In the genomic region with DNA sequence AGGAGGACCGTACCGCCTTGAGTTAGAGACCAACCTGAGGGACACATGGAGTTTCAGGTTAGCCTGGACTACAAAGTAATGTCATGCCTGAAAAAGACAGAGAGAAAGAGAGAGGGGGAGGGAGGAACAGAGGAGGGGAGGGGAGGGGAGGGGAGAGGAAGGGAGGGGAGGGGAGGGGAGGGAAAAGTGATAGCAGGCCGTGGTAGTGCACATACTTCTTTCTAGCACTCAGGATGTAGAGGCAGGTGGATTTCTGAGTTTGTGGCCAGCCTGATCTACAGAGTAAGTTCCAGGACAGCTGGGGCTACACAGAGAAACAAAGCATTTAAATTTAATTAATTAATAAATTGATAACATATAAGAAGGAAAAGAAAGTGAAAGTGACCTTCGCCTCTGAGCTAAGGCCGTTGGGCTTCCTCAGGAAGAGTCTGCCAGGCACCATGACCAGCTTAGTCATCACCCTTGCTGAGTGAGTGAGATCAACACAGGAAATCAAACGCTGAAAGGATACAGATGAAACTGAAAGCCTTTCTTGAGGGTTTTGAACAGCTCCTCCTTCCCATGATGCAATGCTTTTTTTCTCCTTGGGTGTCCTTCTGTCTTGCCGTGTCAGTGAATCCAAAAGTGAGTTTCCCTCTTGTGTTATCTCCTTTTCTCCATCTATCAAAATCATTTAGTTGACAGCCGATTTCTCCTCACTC, we compare ENCODE assay signal across 9 mouse cellular contexts. TPM values are rescaled to one million over a fixed set of nuclear protein-coding genes. Genes with fewer than 3 reads are reported as not detected.
DNase-seq lines count a peak whose midpoint lies in the region; ATAC-seq and TF ChIP-seq lines count a peak whose summit lies in the region.
"Had no signal": no experiment of that assay in that cellular context is flagged by ENCODE, and none has a peak within 500 bp of the region (broad histone marks: within the 10 kb centered on the region; RNA-seq: fewer than 3 reads in every experiment).

No protein-coding gene starts in this region.

- H3K9ac ChIP-seq in lung, embryonic 14.5 days = no peak overlapping the region
- H3K9ac ChIP-seq in liver, embryonic 15.5 days = no peak overlapping the region
- H3K9ac ChIP-seq in forebrain, embryonic 14.5 days (ENCODE audit: low read length) = no peak overlapping the region
- no peak overlapping the region for H3K9ac ChIP-seq in hindbrain, embryonic 14.5 days

- H3K27ac ChIP-seq in lung, embryonic 14.5 days (ENCODE audit: low read depth) = no peak overlapping the region
- H3K27ac ChIP-seq in liver, embryonic 15.5 days (replicated peaks) = no peak overlapping the region
- H3K27ac ChIP-seq in forebrain, embryonic 14.5 days (ENCODE audit: low read depth, low read length) = no peak overlapping the region
- no peak overlapping the region for H3K27ac ChIP-seq in hindbrain, embryonic 14.5 days
- H3K27ac ChIP-seq in limb, embryonic 10.5 days = no peak overlapping the region

- 57% methylated on average over 8 of the region's 8 CpGs for WGBS in lung, embryonic 14.5 days
- WGBS in liver, embryonic 15.5 days (ENCODE audit: insufficient replicate concordance) = 23% methylated on average over 8 of the region's 8 CpGs
- 83% methylated on average over 8 of the region's 8 CpGs for WGBS in forebrain, embryonic 14.5 days
- 79% methylated on average over 8 of the region's 8 CpGs for WGBS in hindbrain, embryonic 14.5 days
- 78% methylated on average over 8 of the region's 8 CpGs for WGBS in limb, embryonic 10.5 days

- H3K36me3 ChIP-seq in lung, embryonic 14.5 days (ENCODE audit: insufficient read depth) = no peaks in the 10 kb centered on the region
- H3K36me3 ChIP-seq in liver, embryonic 15.5 days (replicated peaks) = no peaks in the 10 kb centered on the region
- H3K36me3 ChIP-seq in forebrain, embryonic 14.5 days (ENCODE audit: control insufficient read depth, insufficient read depth, low read length) = no peaks in the 10 kb centered on the region
- no peaks in the 10 kb centered on the region for H3K36me3 ChIP-seq in hindbrain, embryonic 14.5 days (replicated peaks; ENCODE audit: control insufficient read depth, insufficient read depth)
- no peaks in the 10 kb centered on the region for H3K36me3 ChIP-seq in limb, embryonic 10.5 days

- no peak for ATAC-seq in lung, embryonic 14.5 days (ENCODE audit: insufficient read depth)
- peak; percentile 47 for ATAC-seq in liver, embryonic 15.5 days (ENCODE audit: insufficient read depth)
- no peak for ATAC-seq in forebrain, embryonic 14.5 days
- no peak for ATAC-seq in hindbrain, embryonic 14.5 days (ENCODE audit: low FRiP score)

- peak; percentile 44 for DNase-seq in lung, embryonic 14.5 days
- no peak for DNase-seq in lung, postnatal 14 days
- DNase-seq in brain, adult 2 months (ENCODE audit: low read depth, low spot score) = peak; percentile 26
- DNase-seq in thymus, postnatal 25 days = peak; percentile 30
- no peak for DNase-seq in forebrain, embryonic 14.5 days (ENCODE audit: low spot score)
- no peak for DNase-seq in hindbrain, embryonic 14.5 days (ENCODE audit: low spot score)
- no peak for DNase-seq in limb, embryonic 10.5 days (ENCODE audit: low spot score)
- DNase-seq: right cerebral cortex, adult 18-20 months had no signal

- H3K4me3 ChIP-seq in lung, embryonic 14.5 days (ENCODE audit: low read depth, low read length) = no peak overlapping the region
- peak overlapping the region; percentile 34 for H3K4me3 ChIP-seq in liver, embryonic 15.5 days (replicated peaks)
- no peak overlapping the region for H3K4me3 ChIP-seq in forebrain, embryonic 14.5 days (ENCODE audit: low read depth, low read length)
- no peak overlapping the region for H3K4me3 ChIP-seq in hindbrain, embryonic 14.5 days (replicated peaks; ENCODE audit: low read length)
- H3K4me3 ChIP-seq in limb, embryonic 10.5 days = no peak overlapping the region

- H3K4me1 ChIP-seq in lung, embryonic 14.5 days (ENCODE audit: insufficient read depth) = no peaks in the 10 kb centered on the region
- peaks cover 8% of the 10 kb centered on the region for H3K4me1 ChIP-seq in liver, embryonic 15.5 days (replicated peaks)
- peaks cover 4% of the 10 kb centered on the region; the same call in 1 of the 2 replicates for H3K4me1 ChIP-seq in forebrain, embryonic 14.5 days (ENCODE audit: control insufficient read depth, insufficient read depth, low read length)
- H3K4me1 ChIP-seq in hindbrain, embryonic 14.5 days (replicated peaks; ENCODE audit: control insufficient read depth, insufficient read depth, low read length) = no peaks in the 10 kb centered on the region
- peaks cover 13% of the 10 kb centered on the region for H3K4me1 ChIP-seq in limb, embryonic 10.5 days

- no peak for TF ChIP-seq CTCF in lung, embryonic 14.5 days (IDR thresholded peaks at IDR 0.05; ENCODE audit: low read depth)

- no peak overlapping the region for H3K4me2 ChIP-seq in lung, embryonic 14.5 days
- peak overlapping the region; percentile 56 for H3K4me2 ChIP-seq in liver, embryonic 15.5 days
- H3K4me2 ChIP-seq in forebrain, embryonic 14.5 days (ENCODE audit: low read length) = no peak overlapping the region
- H3K4me2 ChIP-seq in hindbrain, embryonic 14.5 days (replicated peaks) = no peak overlapping the region

- no peaks in the 10 kb centered on the region for H3K27me3 ChIP-seq in lung, embryonic 14.5 days (ENCODE audit: insufficient read depth, low read length)
- H3K27me3 ChIP-seq in liver, embryonic 15.5 days = no peaks in the 10 kb centered on the region
- H3K27me3 ChIP-seq in forebrain, embryonic 14.5 days (replicated peaks; ENCODE audit: control insufficient read depth, insufficient read depth, low read length) = no peaks in the 10 kb centered on the region
- H3K27me3 ChIP-seq in hindbrain, embryonic 14.5 days (ENCODE audit: control insufficient read depth, insufficient read depth, low read length) = no peaks in the 10 kb centered on the region
- 0 out of 2 replicates have a peak, but pooled peaks cover 3% of the 10 kb centered on the region for H3K27me3 ChIP-seq in limb, embryonic 10.5 days (ENCODE audit: low read depth, poor library complexity, severe bottlenecking)

- H3K9me3 ChIP-seq in lung, embryonic 14.5 days (ENCODE audit: low read depth, low read length) = 0 out of 2 replicates have a peak, but pooled peaks cover 3% of the 10 kb centered on the region
- no peaks in the 10 kb centered on the region for H3K9me3 ChIP-seq in liver, embryonic 15.5 days (replicated peaks)
- H3K9me3 ChIP-seq in forebrain, embryonic 14.5 days (replicated peaks; ENCODE audit: control insufficient read depth, low read length) = no peaks in the 10 kb centered on the region
- no peaks in the 10 kb centered on the region for H3K9me3 ChIP-seq in hindbrain, embryonic 14.5 days (ENCODE audit: control insufficient read depth, low read length)
- H3K9me3 ChIP-seq in limb, embryonic 10.5 days (replicated peaks) = no peaks in the 10 kb centered on the region

RNA-seq across cellular contexts. Expression of a gene that starts 5.6 kb away (rescaled TPM):
- 66.1 and 67.9 TPM in 2 replicates for polyA plus RNA-seq in lung, embryonic 14.5 days (2014; fragmentation: Nextera tagmentation; extraction: Ambion mirVana)
- 8.2 and 10.0 TPM in 2 replicates for polyA plus RNA-seq in liver, embryonic 15.5 days (2015; fragmentation: Nextera tagmentation; extraction: Ambion mirVana)
- polyA plus RNA-seq in forebrain, embryonic 14.5 days (2014; fragmentation: Nextera tagmentation; extraction: Ambion mirVana) = 7.2 and 15.8 TPM in 2 replicates
- 25.0 and 28.2 TPM in 2 replicates for polyA plus RNA-seq in hindbrain, embryonic 14.5 days (2014; fragmentation: Nextera tagmentation; extraction: Ambion mirVana)
- 40.2 and 49.0 TPM in 2 replicates for polyA plus RNA-seq in limb, embryonic 10.5 days (2016; fragmentation: Nextera tagmentation; extraction: Ambion mirVana)

Comparison
In these comparisons a context has a peak if more than half of its experiments do, and no peak if none do; other contexts are left out.
1. DNase-seq: peak in lung, embryonic 14.5 days (single experiment), brain, adult 2 months (single experiment) and thymus, postnatal 25 days (single experiment); none in lung, postnatal 14 days (single experiment), forebrain, embryonic 14.5 days (single experiment), hindbrain, embryonic 14.5 days (single experiment) and limb, embryonic 10.5 days (single experiment).